ENCODE assay signal across 30 mouse cellular contexts in the genomic region with DNA sequence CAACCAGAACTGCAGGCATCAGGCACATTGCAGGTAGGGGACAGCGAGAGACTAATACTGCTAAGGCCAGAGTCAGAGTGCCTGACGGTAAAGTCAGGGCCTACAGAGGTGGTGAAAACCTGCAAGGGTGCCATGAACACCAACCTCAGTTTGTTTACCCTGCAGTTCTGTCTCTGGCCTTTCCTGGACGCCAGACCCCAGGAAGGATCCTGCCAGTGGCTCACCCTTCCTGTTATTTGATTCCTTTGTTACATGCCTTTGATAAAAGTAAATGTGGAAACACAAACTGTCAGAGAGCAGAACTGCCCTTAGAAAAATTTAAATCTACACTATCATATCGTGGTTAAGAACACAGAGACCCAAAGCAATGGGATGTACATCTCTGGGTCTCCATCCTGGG. TPM values are rescaled to one million over a fixed set of nuclear protein-coding genes. Genes with fewer than 3 reads are reported as not detected.
DNase-seq lines count a peak whose midpoint lies in the region; ATAC-seq lines count a peak whose summit lies in the region.
"Had no signal": no experiment of that assay in that cellular context is flagged by ENCODE, and none has a peak within 500 bp of the region (broad histone marks: within the 10 kb centered on the region; RNA-seq: fewer than 3 reads in every experiment).

No protein-coding gene starts in this region.

- H3K9ac ChIP-seq in kidney, embryonic 16.5 days (replicated peaks; ENCODE audit: low read length): no peak overlapping the region
- no peak overlapping the region for H3K9ac ChIP-seq in hindbrain, embryonic 16.5 days (ENCODE audit: low read depth, low read length)
- H3K9ac ChIP-seq: embryonic facial prominence, embryonic 13.5 days; forebrain, postnatal 0 days; hindbrain, embryonic 14.5 days had no signal

- DNase-seq in heart, adult 11 months: peak; percentile 72
- no peak for DNase-seq in heart, postnatal 4 days
- DNase-seq in kidney, adult 9 months: peak; percentile 6
- peak; percentile 52 for DNase-seq in lung, postnatal 10 days
- peak; percentile 69 for DNase-seq in lung, postnatal 36 days
- DNase-seq in adrenal gland, adult 18-20 months (ENCODE audit: low spot score in 2 of 2): no peak
- DNase-seq: adrenal gland, adult 2 months; adrenal gland, postnatal 14 days; B cell, adult 2 months; cerebellum, adult 11-12 months; cerebellum, adult 8-10 months; cerebellum, postnatal 10 days; cerebellum, postnatal 36 days; embryo, embryonic 11 days; forebrain, postnatal 0 days; gastrocnemius, adult 2 months; gastrocnemius, postnatal 14 days; heart, adult 18-20 months had no signal

- H3K4me1 ChIP-seq in kidney, embryonic 16.5 days (ENCODE audit: insufficient read depth, low read length): no peaks in the 10 kb centered on the region
- H3K4me1 ChIP-seq in hindbrain, embryonic 16.5 days (ENCODE audit: control insufficient read depth, insufficient read depth, low read depth, low read length): no peaks in the 10 kb centered on the region
- H3K4me1 ChIP-seq: embryonic facial prominence, embryonic 10.5 days; embryonic facial prominence, embryonic 13.5 days; hindbrain, embryonic 10.5 days had no signal

- H3K9me3 ChIP-seq in kidney, embryonic 16.5 days (ENCODE audit: low read length): no peaks in the 10 kb centered on the region
- no peaks in the 10 kb centered on the region for H3K9me3 ChIP-seq in hindbrain, embryonic 16.5 days (ENCODE audit: control insufficient read depth, low read length)
- H3K9me3 ChIP-seq: embryonic facial prominence, embryonic 10.5 days; embryonic facial prominence, embryonic 13.5 days; G1E; hindbrain, embryonic 10.5 days had no signal

- no peak for ATAC-seq in kidney, embryonic 16.5 days (ENCODE audit: low FRiP score, low TSS enrichment)
- no peak for ATAC-seq in hindbrain, embryonic 16.5 days
- ATAC-seq: forebrain, embryonic 14.5 days; forebrain, postnatal 0 days; Patski had no signal

- H3K36me3 ChIP-seq in kidney, embryonic 16.5 days (ENCODE audit: insufficient read depth, low read length): no peaks in the 10 kb centered on the region
- no peaks in the 10 kb centered on the region for H3K36me3 ChIP-seq in hindbrain, embryonic 16.5 days (ENCODE audit: control insufficient read depth, insufficient read depth, low read length)
- H3K36me3 ChIP-seq: embryonic facial prominence, embryonic 10.5 days; embryonic facial prominence, embryonic 13.5 days; G1E; hindbrain, embryonic 10.5 days had no signal

- no peaks in the 10 kb centered on the region for H3K27me3 ChIP-seq in kidney, embryonic 16.5 days (ENCODE audit: insufficient read depth, low read length)
- H3K27me3 ChIP-seq in hindbrain, embryonic 16.5 days (replicated peaks; ENCODE audit: control insufficient read depth, insufficient read depth, low read length): no peaks in the 10 kb centered on the region
- H3K27me3 ChIP-seq: CH12.LX; embryonic facial prominence, embryonic 13.5 days; Patski had no signal

- no peak overlapping the region for H3K4me2 ChIP-seq in kidney, embryonic 16.5 days (replicated peaks; ENCODE audit: low read depth, low read length)
- no peak overlapping the region for H3K4me2 ChIP-seq in hindbrain, embryonic 16.5 days (ENCODE audit: low read length)
- H3K4me2 ChIP-seq: embryonic facial prominence, embryonic 13.5 days; heart, embryonic 11.5 days; hindbrain, embryonic 14.5 days had no signal

- H3K4me3 ChIP-seq in kidney, embryonic 16.5 days (ENCODE audit: low read length): no peak overlapping the region
- H3K4me3 ChIP-seq in hindbrain, embryonic 16.5 days (ENCODE audit: low read length): no peak overlapping the region
- H3K4me3 ChIP-seq: embryonic facial prominence, embryonic 10.5 days; embryonic facial prominence, embryonic 13.5 days; erythroblast, embryonic 14.5 days; gastrocnemius, adult 2 months; hindbrain, embryonic 10.5 days had no signal

- WGBS in kidney, embryonic 16.5 days: 53% methylated on average over 4 of the region's 4 CpGs
- 71% methylated on average over 4 of the region's 4 CpGs for WGBS in hindbrain, embryonic 16.5 days

- no peak overlapping the region for H3K27ac ChIP-seq in kidney, embryonic 16.5 days (ENCODE audit: low read length)
- no peak overlapping the region for H3K27ac ChIP-seq in hindbrain, embryonic 16.5 days (ENCODE audit: low read depth, low read length)
- H3K27ac ChIP-seq: embryonic facial prominence, embryonic 10.5 days; embryonic facial prominence, embryonic 13.5 days; gastrocnemius, adult 2 months; hindbrain, embryonic 10.5 days; hindbrain, embryonic 14.5 days had no signal

RNA-seq across cellular contexts. Expression of gene Jun, which starts 20.9 kb away (rescaled TPM):
- total RNA-seq in heart, postnatal 4 days (2021): 10 to 100 TPM; 61.6 to 69.6 TPM
- 71.9 and 73.0 TPM in 2 replicates for polyA plus RNA-seq in kidney, embryonic 16.5 days (2015; fragmentation: Nextera tagmentation; extraction: Ambion mirVana)
- 100 to 1,000 TPM; 160 to 307 TPM for total RNA-seq in adrenal gland, adult 18-20 months (2021)
- 62.9 and 63.7 TPM in 2 replicates for polyA plus RNA-seq in hindbrain, embryonic 16.5 days (2015; fragmentation: Nextera tagmentation; extraction: Ambion mirVana)

RNA-seq across cellular contexts. Expression of gene Mysm1, which starts 52.3 kb away (rescaled TPM):
- 10 to 100 TPM; 16.0 to 16.6 TPM for total RNA-seq in heart, postnatal 4 days (2021)
- polyA plus RNA-seq in kidney, embryonic 16.5 days (2015; fragmentation: Nextera tagmentation; extraction: Ambion mirVana): 25.2 and 29.8 TPM in 2 replicates
- total RNA-seq in adrenal gland, adult 18-20 months (2021): 10 to 100 TPM; 16.4 to 20.9 TPM
- polyA plus RNA-seq in hindbrain, embryonic 16.5 days (2015; fragmentation: Nextera tagmentation; extraction: Ambion mirVana): 22.4 and 22.5 TPM in 2 replicates

Comparison
In these comparisons a context has a peak if more than half of its experiments do, and no peak if none do; other contexts are left out.
1. DNase-seq: peak in heart, adult 11 months (single experiment), kidney, adult 9 months (single experiment), lung, postnatal 10 days (single experiment) and lung, postnatal 36 days (single experiment); none in heart, postnatal 4 days (single experiment) and adrenal gland, adult 18-20 months (0 of 2).